Mouse (Mus musculus): ENCODE measurements around the gene Ptk6. TPM values are rescaled to one million over a fixed set of nuclear protein-coding genes. Genes with fewer than 3 reads are reported as not detected.
A peak's percentile ranks its signal among the peaks of the same experiment; 100 is the strongest.

The Ptk6 gene
- total RNA-seq, 1 experiment = 0.22 TPM

GRCm38 (mm10) chr2:181243706-181244394 is 41.3 kb upstream of the Ptk6 start:
- DNase-seq (ENCODE audit: low read depth, low spot score) = peak; percentile 47
- in situ Hi-C loops (cut with MboI; ENCODE audit: low sequenced_read_pairs in 2 of 2, unreplicated experiment in 2 of 2) = no loop called here
- no peaks in the 10 kb centered on the region for H3K36me3 ChIP-seq (ENCODE audit: control insufficient read depth, insufficient read depth, low read length, poor library complexity, severe bottlenecking)
- H3K4me1 ChIP-seq (ENCODE audit: control insufficient read depth in 2 of 2, insufficient read depth in 2 of 2, low read length in 2 of 2, poor library complexity in 1 of 2) = peaks cover 9 to 11% of the 10 kb centered on the region in 2 experiments
- peak overlapping the region; percentile 9; the same call in 1 of the 2 replicates for H3K27ac ChIP-seq (ENCODE audit: insufficient read depth, low read depth, low read length, poor library complexity, severe bottlenecking)
- H3K9ac ChIP-seq (ENCODE audit: insufficient read depth, low read depth, low read length, poor library complexity, severe bottlenecking) = peak overlapping the region; percentile 44; the same call in 1 of the 2 replicates
- peak overlapping the region; percentile 35 to 66 for H3K4me3 ChIP-seq (ENCODE audit: insufficient read depth in 1 of 2, low read depth in 1 of 2, low read length in 2 of 2, poor library complexity in 1 of 2, severe bottlenecking in 1 of 2)
- no peak for TF ChIP-seq HCFC1 (IDR thresholded peaks at IDR 0.05; ENCODE audit: borderline replicate concordance, insufficient read depth, low read length)
- 0 out of 2 replicates have a peak, but pooled peaks have one; percentile 42 for TF ChIP-seq MAFK (IDR thresholded peaks at IDR 0.05; ENCODE audit: insufficient read depth, low read depth, low read length)
- TF ChIP-seq ZNF384 (IDR thresholded peaks at IDR 0.05; ENCODE audit: low read depth, low read length) = no peak
- H3K9me3 ChIP-seq (ENCODE audit: control insufficient read depth, insufficient read depth, low read depth, low read length) = no peaks in the 10 kb centered on the region

GRCm38 (mm10) chr2:181242314-181242665 is 39.7 kb upstream of the Ptk6 start:
- H3K9me3 ChIP-seq (ENCODE audit: control insufficient read depth, insufficient read depth, low read depth, low read length) = no peaks in the 10 kb centered on the region
- no peaks in the 10 kb centered on the region for H3K36me3 ChIP-seq (ENCODE audit: control insufficient read depth, insufficient read depth, low read length, poor library complexity, severe bottlenecking)
- H3K4me3 ChIP-seq (ENCODE audit: insufficient read depth in 1 of 2, low read depth in 1 of 2, low read length in 2 of 2, poor library complexity in 1 of 2, severe bottlenecking in 1 of 2) = no peak overlapping the region
- H3K27ac ChIP-seq (ENCODE audit: insufficient read depth, low read depth, low read length, poor library complexity, severe bottlenecking) = no peak overlapping the region
- DNase-seq (ENCODE audit: low read depth, low spot score) = no peak
- no peak overlapping the region for H3K9ac ChIP-seq (ENCODE audit: insufficient read depth, low read depth, low read length, poor library complexity, severe bottlenecking)
- TF ChIP-seq HCFC1 (IDR thresholded peaks at IDR 0.05; ENCODE audit: borderline replicate concordance, insufficient read depth, low read length) (no peak), CHD2 (IDR thresholded peaks at IDR 0.05; ENCODE audit: low read depth, low read length) (no peak), ZNF384 (IDR thresholded peaks at IDR 0.05; ENCODE audit: low read depth, low read length) (no peak), ZC3H11A (IDR thresholded peaks at IDR 0.05; ENCODE audit: borderline replicate concordance, low read depth, low read length) (no peak), MAFK (IDR thresholded peaks at IDR 0.05; ENCODE audit: insufficient read depth, low read depth, low read length) (no peak)
- peaks cover 9 to 11% of the 10 kb centered on the region in 2 experiments for H3K4me1 ChIP-seq (ENCODE audit: control insufficient read depth in 2 of 2, insufficient read depth in 2 of 2, low read length in 2 of 2, poor library complexity in 1 of 2)
- in situ Hi-C loops (cut with MboI; ENCODE audit: low sequenced_read_pairs in 2 of 2, unreplicated experiment in 2 of 2) = no loop called here

DNA sequence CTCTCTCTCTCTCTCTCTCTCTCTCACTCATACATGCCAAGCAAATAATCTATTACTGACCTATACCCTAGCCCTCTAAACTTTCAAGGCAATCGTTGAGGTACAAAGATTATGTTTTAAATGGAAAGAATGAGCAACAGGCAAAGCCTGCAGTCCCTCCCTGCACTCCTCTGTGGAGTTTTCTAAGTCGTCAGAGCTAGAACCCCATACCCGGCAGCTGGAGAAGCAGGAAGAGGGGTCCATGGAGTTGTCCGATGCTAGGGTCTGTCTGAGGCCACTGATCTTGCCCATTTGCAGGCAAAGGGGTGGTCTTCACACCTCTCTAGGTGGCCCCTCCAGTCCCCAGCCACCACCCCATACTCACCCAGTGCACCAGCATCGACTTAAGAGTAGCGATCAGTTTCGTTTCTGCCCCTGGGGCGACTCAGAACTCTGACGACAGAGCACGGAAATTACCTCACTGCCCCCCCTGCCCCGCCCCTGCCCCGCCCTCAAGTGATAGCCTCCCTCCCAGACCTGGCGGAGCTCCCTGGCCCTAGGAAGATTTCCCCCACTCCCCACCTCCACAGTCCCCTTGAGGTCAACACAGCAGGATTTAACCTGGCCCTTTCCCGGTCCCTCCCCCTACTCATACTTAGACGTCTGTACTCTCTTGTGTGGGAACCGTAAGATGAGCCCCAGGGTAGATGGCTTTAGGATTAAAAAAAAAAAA is 39.2 kb upstream of the Ptk6 start, which contains the start of gene Helz2:
TSS of gene Helz2 (minus strand) at position 426 of the 712 bp plus-strand sequence.
- H3K9ac ChIP-seq (ENCODE audit: insufficient read depth, low read depth, low read length, poor library complexity, severe bottlenecking) = no peak within 1 kb of the TSS
- TF ChIP-seq HCFC1 (IDR thresholded peaks at IDR 0.05; ENCODE audit: borderline replicate concordance, insufficient read depth, low read length) (no peak), MAFK (IDR thresholded peaks at IDR 0.05; ENCODE audit: insufficient read depth, low read depth, low read length) (no peak), ZNF384 (IDR thresholded peaks at IDR 0.05; ENCODE audit: low read depth, low read length) (no peak), ZC3H11A (IDR thresholded peaks at IDR 0.05; ENCODE audit: borderline replicate concordance, low read depth, low read length) (no peak), CHD2 (IDR thresholded peaks at IDR 0.05; ENCODE audit: low read depth, low read length) (no peak)
- no peaks in the 10 kb centered on the region for H3K9me3 ChIP-seq (ENCODE audit: control insufficient read depth, insufficient read depth, low read depth, low read length)
- no peak within 1 kb of the TSS for H3K27ac ChIP-seq (ENCODE audit: insufficient read depth, low read depth, low read length, poor library complexity, severe bottlenecking)
- H3K4me1 ChIP-seq (ENCODE audit: control insufficient read depth in 2 of 2, insufficient read depth in 2 of 2, low read length in 2 of 2, poor library complexity in 1 of 2) = peaks cover 9 to 11% of the 10 kb centered on the region in 2 experiments
- no peak for DNase-seq (ENCODE audit: low read depth, low spot score)
- H3K4me3 ChIP-seq (ENCODE audit: insufficient read depth in 1 of 2, low read depth in 1 of 2, low read length in 2 of 2, poor library complexity in 1 of 2, severe bottlenecking in 1 of 2) = peak within 1 kb of the TSS; percentile 28 to 32; a peak in 2 of 4 replicates
- no peaks in the 10 kb centered on the region for H3K36me3 ChIP-seq (ENCODE audit: control insufficient read depth, insufficient read depth, low read length, poor library complexity, severe bottlenecking)
- in situ Hi-C loops (cut with MboI; ENCODE audit: low sequenced_read_pairs in 2 of 2, unreplicated experiment in 2 of 2) = no loop called here

- no peaks in the 10 kb centered on the region for H3K9me3 ChIP-seq (ENCODE audit: control insufficient read depth, insufficient read depth, low read depth, low read length)
- in situ Hi-C loops (cut with MboI; ENCODE audit: low sequenced_read_pairs in 2 of 2, unreplicated experiment in 2 of 2) = no loop called here
- H3K36me3 ChIP-seq (ENCODE audit: control insufficient read depth, insufficient read depth, low read length, poor library complexity, severe bottlenecking) = no peaks in the 10 kb centered on the region
- H3K4me1 ChIP-seq (ENCODE audit: control insufficient read depth in 2 of 2, insufficient read depth in 2 of 2, low read length in 2 of 2, poor library complexity in 1 of 2) = peaks cover 9 to 11% of the 10 kb centered on the region in 2 experiments
- no peak overlapping the region for H3K9ac ChIP-seq (ENCODE audit: insufficient read depth, low read depth, low read length, poor library complexity, severe bottlenecking)
- DNase-seq (ENCODE audit: low read depth, low spot score) = no peak
- no peak overlapping the region for H3K4me3 ChIP-seq (ENCODE audit: insufficient read depth in 1 of 2, low read depth in 1 of 2, low read length in 2 of 2, poor library complexity in 1 of 2, severe bottlenecking in 1 of 2)
- TF ChIP-seq ZNF384 (IDR thresholded peaks at IDR 0.05; ENCODE audit: low read depth, low read length) (no peak), MAFK (IDR thresholded peaks at IDR 0.05; ENCODE audit: insufficient read depth, low read depth, low read length) (no peak), HCFC1 (IDR thresholded peaks at IDR 0.05; ENCODE audit: borderline replicate concordance, insufficient read depth, low read length) (no peak), ZC3H11A (IDR thresholded peaks at IDR 0.05; ENCODE audit: borderline replicate concordance, low read depth, low read length) (no peak), CHD2 (IDR thresholded peaks at IDR 0.05; ENCODE audit: low read depth, low read length) (no peak)
- no peak overlapping the region for H3K27ac ChIP-seq (ENCODE audit: insufficient read depth, low read depth, low read length, poor library complexity, severe bottlenecking)
Measured at GRCm38 (mm10) chr2:181240806-181241440, 38.3 kb upstream of the Ptk6 start.

All from ES-E14 (cell line).